25 mouse cellular contexts compared by ENCODE assay signal in the genomic region with DNA sequence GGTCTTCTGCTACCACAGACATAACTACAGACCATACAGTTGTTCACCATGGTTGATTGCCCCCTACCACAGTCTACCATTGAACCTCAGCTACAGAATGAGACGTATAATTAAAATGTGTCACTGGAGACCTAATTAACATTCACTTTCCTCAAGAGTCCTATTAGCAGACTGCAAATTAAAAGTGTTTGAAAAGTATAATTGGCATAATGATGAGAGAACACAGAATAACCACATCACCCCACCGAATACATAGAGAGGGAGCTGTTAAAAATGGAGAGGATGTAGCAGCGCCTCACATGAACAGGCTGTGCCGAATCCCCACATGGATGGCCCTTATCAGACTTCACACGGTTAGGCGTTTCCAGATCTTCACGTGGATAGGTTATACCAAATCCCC. TPM values are rescaled to one million over a fixed set of nuclear protein-coding genes. Genes with fewer than 3 reads are reported as not detected.
DNase-seq lines count a peak whose midpoint lies in the region; ATAC-seq and TF ChIP-seq lines count a peak whose summit lies in the region.
"Had no signal": no experiment of that assay in that cellular context is flagged by ENCODE, and none has a peak within 500 bp of the region (broad histone marks: within the 10 kb centered on the region; RNA-seq: fewer than 3 reads in every experiment).

No protein-coding gene starts in this region.

- H3K36me3 ChIP-seq in embryonic facial prominence, embryonic 14.5 days (ENCODE audit: control insufficient read depth, insufficient read depth, low read length), result no peaks in the 10 kb centered on the region
- H3K36me3 ChIP-seq in embryonic facial prominence, embryonic 10.5 days (replicated peaks), result no peaks in the 10 kb centered on the region
- H3K36me3 ChIP-seq in forebrain, embryonic 12.5 days (replicated peaks), result no peaks in the 10 kb centered on the region
- H3K36me3 ChIP-seq in hindbrain, postnatal 0 days (ENCODE audit: insufficient read depth, low read length), result no peaks in the 10 kb centered on the region
- H3K36me3 ChIP-seq: heart, embryonic 15.5 days; limb, embryonic 15.5 days; liver, embryonic 15.5 days; lung, embryonic 15.5 days; neural tube, embryonic 12.5 days had no signal

- H3K27ac ChIP-seq in embryonic facial prominence, embryonic 14.5 days (replicated peaks; ENCODE audit: low read depth, low read length), result no peak overlapping the region
- H3K27ac ChIP-seq in embryonic facial prominence, embryonic 10.5 days (replicated peaks), result no peak overlapping the region
- H3K27ac ChIP-seq in layer of hippocampus, adult 2 months, result peak overlapping the region; percentile 61
- no peak overlapping the region for H3K27ac ChIP-seq in forebrain, embryonic 12.5 days
- no peak overlapping the region for H3K27ac ChIP-seq in hindbrain, postnatal 0 days
- H3K27ac ChIP-seq: heart, embryonic 15.5 days; limb, embryonic 15.5 days; liver, embryonic 15.5 days; lung, embryonic 15.5 days; neural tube, embryonic 12.5 days had no signal

- no peak overlapping the region for H3K4me3 ChIP-seq in embryonic facial prominence, embryonic 14.5 days (ENCODE audit: low read depth, low read length)
- H3K4me3 ChIP-seq in embryonic facial prominence, embryonic 10.5 days, result no peak overlapping the region
- no peak overlapping the region for H3K4me3 ChIP-seq in layer of hippocampus, adult 2 months
- no peak overlapping the region for H3K4me3 ChIP-seq in forebrain, embryonic 12.5 days (replicated peaks)
- no peak overlapping the region for H3K4me3 ChIP-seq in hindbrain, postnatal 0 days (ENCODE audit: low read length)
- H3K4me3 ChIP-seq: heart, embryonic 15.5 days; limb, embryonic 15.5 days; liver, embryonic 15.5 days; lung, embryonic 15.5 days; megakaryocyte, embryonic 14.5 days; neural tube, embryonic 12.5 days had no signal

- no peaks in the 10 kb centered on the region for H3K4me1 ChIP-seq in embryonic facial prominence, embryonic 14.5 days (ENCODE audit: control insufficient read depth, insufficient read depth, low read length)
- H3K4me1 ChIP-seq in embryonic facial prominence, embryonic 10.5 days, result 0 out of 2 replicates have a peak, but pooled peaks cover 2% of the 10 kb centered on the region
- H3K4me1 ChIP-seq in forebrain, embryonic 12.5 days, result no peaks in the 10 kb centered on the region
- no peaks in the 10 kb centered on the region for H3K4me1 ChIP-seq in hindbrain, postnatal 0 days (ENCODE audit: insufficient read depth, low read length)
- H3K4me1 ChIP-seq: limb, embryonic 15.5 days; neural tube, embryonic 12.5 days had no signal

- no peak for TF ChIP-seq CTCF in layer of hippocampus, adult 2 months (conservative IDR thresholded peaks at IDR 0.05)
- TF ChIP-seq CTCF in hindbrain, postnatal 0 days (IDR thresholded peaks at IDR 0.05; ENCODE audit: low read depth), result no peak

- WGBS in embryonic facial prominence, embryonic 14.5 days, result 86% methylated on average over 7 of the region's 7 CpGs
- 88% methylated on average over 7 of the region's 7 CpGs for WGBS in embryonic facial prominence, embryonic 10.5 days
- WGBS in forebrain, embryonic 12.5 days, result 50% methylated on average over 7 of the region's 7 CpGs
- 76% methylated on average over 7 of the region's 7 CpGs for WGBS in hindbrain, postnatal 0 days

- H3K27me3 ChIP-seq in embryonic facial prominence, embryonic 14.5 days (replicated peaks; ENCODE audit: control insufficient read depth, insufficient read depth, low read length), result no peaks in the 10 kb centered on the region
- no peaks in the 10 kb centered on the region for H3K27me3 ChIP-seq in embryonic facial prominence, embryonic 10.5 days (replicated peaks; ENCODE audit: low read depth, poor library complexity, severe bottlenecking)
- peaks cover 5% of the 10 kb centered on the region; the same call in 1 of the 2 replicates for H3K27me3 ChIP-seq in forebrain, embryonic 12.5 days
- no peaks in the 10 kb centered on the region for H3K27me3 ChIP-seq in hindbrain, postnatal 0 days (ENCODE audit: insufficient read depth, low read length)
- H3K27me3 ChIP-seq: heart, embryonic 15.5 days; limb, embryonic 15.5 days; liver, embryonic 15.5 days; lung, embryonic 15.5 days; megakaryocyte, embryonic 14.5 days; neural tube, embryonic 12.5 days had no signal

- DNase-seq in embryonic facial prominence, embryonic 14.5 days (ENCODE audit: low spot score), result no peak
- DNase-seq in embryonic facial prominence, embryonic 10.5 days (ENCODE audit: low spot score), result no peak
- no peak for DNase-seq in layer of hippocampus, adult 2 months (ENCODE audit: low spot score in 2 of 2)
- no peak for DNase-seq in layer of hippocampus, adult 8-10 months (ENCODE audit: low spot score in 2 of 2)
- no peak for DNase-seq in hindbrain, postnatal 0 days (ENCODE audit: low spot score)
- no peak for DNase-seq in urinary bladder, postnatal 25 days (ENCODE audit: low spot score)
- no peak for DNase-seq in ovary, postnatal 36 days (ENCODE audit: low spot score)
- DNase-seq: adrenal gland, postnatal 10 days; cerebellum, adult 9-10 months; gastrocnemius, postnatal 36 days; heart, postnatal 36 days; kidney, adult 18-20 months; kidney, postnatal 4 days; left cerebral cortex, postnatal 4 days; lung, postnatal 36 days; thymus, adult 18-20 months had no signal

- H3K4me2 ChIP-seq in embryonic facial prominence, embryonic 14.5 days (ENCODE audit: low read depth, low read length), result no peak overlapping the region
- no peak overlapping the region for H3K4me2 ChIP-seq in forebrain, embryonic 12.5 days
- H3K4me2 ChIP-seq in hindbrain, postnatal 0 days (ENCODE audit: low read depth, low read length), result no peak overlapping the region
- H3K4me2 ChIP-seq: heart, embryonic 15.5 days; limb, embryonic 15.5 days; liver, embryonic 15.5 days; lung, embryonic 15.5 days; neural tube, embryonic 12.5 days had no signal

- H3K9me3 ChIP-seq in embryonic facial prominence, embryonic 14.5 days (ENCODE audit: control insufficient read depth, low read length), result no peaks in the 10 kb centered on the region
- no peaks in the 10 kb centered on the region for H3K9me3 ChIP-seq in embryonic facial prominence, embryonic 10.5 days
- H3K9me3 ChIP-seq in forebrain, embryonic 12.5 days, result no peaks in the 10 kb centered on the region
- H3K9me3 ChIP-seq in hindbrain, postnatal 0 days (ENCODE audit: low read length), result no peaks in the 10 kb centered on the region
- H3K9me3 ChIP-seq: heart, embryonic 15.5 days; limb, embryonic 15.5 days; liver, embryonic 15.5 days; lung, embryonic 15.5 days; neural tube, embryonic 12.5 days had no signal

- H3K9ac ChIP-seq in embryonic facial prominence, embryonic 14.5 days (ENCODE audit: low read depth, low read length), result no peak overlapping the region
- no peak overlapping the region for H3K9ac ChIP-seq in forebrain, embryonic 12.5 days
- H3K9ac ChIP-seq in hindbrain, postnatal 0 days (replicated peaks; ENCODE audit: low read length), result no peak overlapping the region
- H3K9ac ChIP-seq: heart, embryonic 15.5 days; limb, embryonic 15.5 days; liver, embryonic 15.5 days; lung, embryonic 15.5 days; neural tube, embryonic 12.5 days had no signal

- peak; percentile 30; the same call in 1 of the 2 replicates for ATAC-seq in embryonic facial prominence, embryonic 14.5 days (ENCODE audit: low read depth)
- ATAC-seq in forebrain, embryonic 12.5 days (ENCODE audit: low FRiP score), result peak; percentile 80; the same call in 1 of the 2 replicates
- ATAC-seq in hindbrain, postnatal 0 days, result 0 out of 2 replicates have a peak, but pooled peaks have one; percentile 51
- ATAC-seq: activated CD4-positive, CD25-positive, alpha-beta regulatory T cell, adult 4 months; inflammation-experienced regulatory T-cells, adult 6 months had no signal

RNA-seq across cellular contexts. Expression of a gene that starts 35.4 kb away (rescaled TPM):
- polyA plus RNA-seq in embryonic facial prominence, embryonic 14.5 days (2014; fragmentation: Nextera tagmentation; extraction: Ambion mirVana), result 161 and 176 TPM in 2 replicates
- polyA plus RNA-seq in embryonic facial prominence, embryonic 10.5 days (2016; fragmentation: Nextera tagmentation; extraction: Ambion mirVana), result 221 and 223 TPM in 2 replicates
- 100 to 1,000 TPM; 110 to 112 TPM for total RNA-seq in layer of hippocampus, adult 2 months (2021)
- 100 to 1,000 TPM; 105 to 120 (median 109) TPM for total RNA-seq in layer of hippocampus, adult 8-10 months (2022)
- polyA plus RNA-seq in forebrain, embryonic 12.5 days (2016; fragmentation: Nextera tagmentation; extraction: Ambion mirVana), result 208 and 212 TPM in 2 replicates
- 79.0 and 86.6 TPM in 2 replicates for total RNA-seq in hindbrain, postnatal 0 days (2014; rRNA removed)
- polyA plus RNA-seq in hindbrain, postnatal 0 days (2015; fragmentation: Nextera tagmentation; extraction: Ambion mirVana), result 168 TPM in 2 replicates

RNA-seq across cellular contexts. Expression of a gene that starts 44.8 kb away (rescaled TPM):
- 28.7 and 35.9 TPM in 2 replicates for polyA plus RNA-seq in embryonic facial prominence, embryonic 14.5 days (2014; fragmentation: Nextera tagmentation; extraction: Ambion mirVana)
- polyA plus RNA-seq in embryonic facial prominence, embryonic 10.5 days (2016; fragmentation: Nextera tagmentation; extraction: Ambion mirVana), result 7.4 and 8.2 TPM in 2 replicates
- 10 to 100 TPM; 42.3 to 44.9 TPM for total RNA-seq in layer of hippocampus, adult 2 months (2021)
- 10 to 100 TPM; 39.1 to 47.8 (median 45.7) TPM for total RNA-seq in layer of hippocampus, adult 8-10 months (2022)
- 8.0 and 9.9 TPM in 2 replicates for polyA plus RNA-seq in forebrain, embryonic 12.5 days (2016; fragmentation: Nextera tagmentation; extraction: Ambion mirVana)
- total RNA-seq in hindbrain, postnatal 0 days (2014; rRNA removed), result 31.8 and 32.2 TPM in 2 replicates
- polyA plus RNA-seq in hindbrain, postnatal 0 days (2015; fragmentation: Nextera tagmentation; extraction: Ambion mirVana), result 40.0 and 43.3 TPM in 2 replicates

RNA-seq across cellular contexts. Expression of a gene that starts 54.9 kb away (rescaled TPM):
- 35.4 and 40.8 TPM in 2 replicates for polyA plus RNA-seq in embryonic facial prominence, embryonic 14.5 days (2014; fragmentation: Nextera tagmentation; extraction: Ambion mirVana)
- polyA plus RNA-seq in embryonic facial prominence, embryonic 10.5 days (2016; fragmentation: Nextera tagmentation; extraction: Ambion mirVana), result 72.3 and 80.2 TPM in 2 replicates
- total RNA-seq in layer of hippocampus, adult 2 months (2021), result 1 to 10 TPM; 5.1 to 6.1 TPM
- 1 to 10 TPM; 5.8 to 7.1 (median 6.2) TPM for total RNA-seq in layer of hippocampus, adult 8-10 months (2022)
- 32.3 and 32.7 TPM in 2 replicates for polyA plus RNA-seq in forebrain, embryonic 12.5 days (2016; fragmentation: Nextera tagmentation; extraction: Ambion mirVana)
- 9.1 and 12.1 TPM in 2 replicates for total RNA-seq in hindbrain, postnatal 0 days (2014; rRNA removed)
- polyA plus RNA-seq in hindbrain, postnatal 0 days (2015; fragmentation: Nextera tagmentation; extraction: Ambion mirVana), result 17.9 and 19.4 TPM in 2 replicates

Comparison
In these comparisons a context has a peak if more than half of its experiments do, and no peak if none do; other contexts are left out.
1. ATAC-seq: peak in every context shown above with its lines; median percentile 80 in forebrain, embryonic 12.5 days; 51 in hindbrain, postnatal 0 days; 30 in embryonic facial prominence, embryonic 14.5 days.